Mouse (Mus musculus) forebrain, embryonic 16.5 days (tissue): ENCODE measurements around the gene Pomp. TPM values are rescaled to one million over a fixed set of nuclear protein-coding genes. Genes with fewer than 3 reads are reported as not detected.

Source experiments
- ATAC-seq: fragments of 200-750 bp; cut with Nextera tagmentation; 2 replicates; pipeline ENCODE4 v1.8.0; 2017; ENCODE audit warnings: mild to moderate bottlenecking, moderate library complexity
- H3K27ac ChIP-seq: fragments of 300-500 bp; sonication (generic); 2 replicates; pipeline ENCODE4 v1.5.1; 2014; ENCODE audit warnings: low read length, control low read depth
- H3K27me3 ChIP-seq: fragments of 300-500 bp; sonication (generic); replicated peaks from 2 replicates; pipeline ENCODE4 v1.6.1; 2014; ENCODE audit warnings: low read length; ENCODE audit not compliant: control insufficient read depth, insufficient read depth
- H3K36me3 ChIP-seq: fragments of 300-500 bp; sonication (generic); 2 replicates; pipeline ENCODE4 v1.6.1; 2014; ENCODE audit not compliant: control insufficient read depth, insufficient read depth
- H3K4me1 ChIP-seq: fragments of 300-500 bp; sonication (generic); replicated peaks from 2 replicates; pipeline ENCODE4 v1.6.1; 2014; ENCODE audit warnings: low read length; ENCODE audit not compliant: control insufficient read depth, insufficient read depth
- H3K4me2 ChIP-seq: fragments of 300-500 bp; sonication (generic); 2 replicates; pipeline ENCODE4 v1.6.1; 2014; ENCODE audit warnings: mild to moderate bottlenecking, low read length, control low read depth
- H3K4me3 ChIP-seq: fragments of 300-500 bp; sonication (generic); replicated peaks from 2 replicates; pipeline ENCODE4 v1.5.1; 2014; ENCODE audit warnings: mild to moderate bottlenecking, low read length, control low read depth
- H3K9ac ChIP-seq: fragments of 300-500 bp; sonication (generic); replicated peaks from 2 replicates; pipeline ENCODE4 v1.6.1; 2014; ENCODE audit warnings: low read depth, low read length, control low read depth
- H3K9me3 ChIP-seq: fragments of 300-500 bp; sonication (generic); 2 replicates; pipeline ENCODE4 v1.6.1; 2016; ENCODE audit warnings: low read length; ENCODE audit not compliant: control insufficient read depth
- WGBS: fragments of 180-500 bp; shearing (Covaris S2); extraction: QIAGEN DNeasy Blood & Tissue Kit; methylation state at CpG from one replicate; pipeline ENCODE4 v1.1.7; 2014; 5-methylcytosine and 5-hydroxymethylcytosine counted together
- polyA plus RNA-seq: library from polyadenylated mRNA; unstranded; fragments of >200 nt; fragmentation: Nextera tagmentation; extraction: Ambion mirVana; gene quantifications from 2 replicates; pipeline ENCODE4 v1.2.1, GENCODE M21; 2015

Gene Pomp
- polyA plus RNA-seq, 1 experiment from 2014 or later, result 491 TPM

DNA sequence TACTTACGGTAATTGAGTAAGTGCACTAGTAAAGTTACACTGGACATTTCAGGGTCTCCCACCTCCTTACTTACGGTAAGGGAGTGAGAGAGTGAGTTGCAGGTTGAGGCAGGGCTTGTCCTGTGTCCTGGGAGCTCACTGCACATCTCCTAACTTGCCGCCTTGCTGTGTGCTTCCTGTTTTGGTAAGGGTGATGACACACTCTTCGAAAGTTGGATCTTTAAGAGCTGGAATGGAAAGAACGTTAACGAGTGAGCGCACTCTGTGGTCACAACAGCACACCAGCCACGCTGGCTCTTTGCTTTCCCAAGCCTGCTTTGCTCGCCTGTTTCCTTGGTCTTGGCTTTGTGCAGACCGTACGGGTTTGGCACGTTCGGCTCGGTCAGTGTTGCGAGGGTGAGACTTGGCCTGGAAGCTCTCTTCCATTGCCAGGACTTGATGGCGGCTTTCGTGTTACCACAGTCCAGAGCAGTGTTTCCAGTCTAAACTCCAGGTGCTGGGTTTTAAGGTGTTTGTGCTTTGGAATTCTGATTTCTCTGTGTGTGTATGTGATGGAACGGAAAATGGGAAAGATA lies 14.3 kb downstream of the Pomp start:
- H3K4me3 ChIP-seq, result no peak overlapping the region
- no peaks in the 10 kb centered on the region for H3K27me3 ChIP-seq
- no peak overlapping the region for H3K4me2 ChIP-seq
- no peak overlapping the region for H3K27ac ChIP-seq
- peaks cover 41% of the 10 kb centered on the region for H3K36me3 ChIP-seq
- no peaks in the 10 kb centered on the region for H3K4me1 ChIP-seq
- H3K9ac ChIP-seq, result no peak overlapping the region
- ATAC-seq, result no peak
- H3K9me3 ChIP-seq, result no peaks in the 10 kb centered on the region
- 90% methylated on average over 18 of the region's 18 CpGs for WGBS

DNA sequence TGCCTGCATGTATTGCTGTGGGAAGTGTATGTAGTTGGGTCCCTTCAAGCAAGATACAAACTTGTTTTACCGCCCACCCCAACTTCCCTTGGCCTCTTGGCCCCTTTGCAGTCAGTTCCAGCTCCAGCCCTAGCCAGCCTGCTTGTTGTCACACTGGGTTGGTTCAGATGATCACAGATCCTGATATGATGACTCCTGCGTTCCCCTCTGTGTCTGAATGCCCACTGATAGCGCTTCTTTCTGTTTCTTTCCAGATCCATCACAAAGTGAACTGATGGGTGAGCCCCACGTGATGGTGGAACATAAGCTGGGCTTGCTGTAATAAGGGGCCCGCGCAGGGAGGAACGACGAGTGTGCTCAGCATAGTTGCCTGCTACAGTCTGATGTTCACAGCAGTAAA lies 14.9 kb downstream of the Pomp start:
- H3K4me3 ChIP-seq, result no peak overlapping the region
- no peaks in the 10 kb centered on the region for H3K27me3 ChIP-seq
- peaks cover 39% of the 10 kb centered on the region for H3K36me3 ChIP-seq
- H3K27ac ChIP-seq, result no peak overlapping the region
- H3K9ac ChIP-seq, result no peak overlapping the region
- no peak overlapping the region for H3K4me2 ChIP-seq
- no peaks in the 10 kb centered on the region for H3K9me3 ChIP-seq
- no peak for ATAC-seq
- 96% methylated on average over 8 of the region's 8 CpGs for WGBS
- H3K4me1 ChIP-seq, result no peaks in the 10 kb centered on the region

DNA sequence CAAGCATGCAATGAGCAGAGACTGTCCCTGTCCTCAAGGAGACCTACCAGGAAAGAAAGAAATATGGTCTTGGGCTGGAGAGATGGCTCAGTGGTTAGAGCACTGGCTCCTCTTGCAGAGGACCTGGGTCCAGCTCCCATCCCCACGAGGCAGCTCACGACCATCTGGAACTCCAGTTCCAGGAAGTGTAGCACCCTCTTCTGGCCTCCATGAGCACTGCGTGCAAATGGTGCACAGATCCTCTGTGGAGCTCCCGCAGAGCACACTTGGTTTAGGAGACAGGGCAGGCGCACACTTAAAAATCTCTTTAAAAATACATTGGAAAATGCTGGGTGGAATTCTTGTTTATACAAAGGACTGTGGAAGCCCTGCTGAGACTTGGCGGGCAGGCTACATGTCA lies 17.3 kb downstream of the Pomp start:
- H3K27ac ChIP-seq, result no peak overlapping the region
- no peaks in the 10 kb centered on the region for H3K4me1 ChIP-seq
- no peaks in the 10 kb centered on the region for H3K27me3 ChIP-seq
- no peak for ATAC-seq
- 89% methylated on average over 6 of the region's 6 CpGs for WGBS
- no peak overlapping the region for H3K4me3 ChIP-seq
- no peaks in the 10 kb centered on the region for H3K9me3 ChIP-seq
- no peak overlapping the region for H3K4me2 ChIP-seq
- H3K9ac ChIP-seq, result no peak overlapping the region
- peaks cover 32% of the 10 kb centered on the region for H3K36me3 ChIP-seq

- H3K9ac ChIP-seq, result no peak overlapping the region
- no peaks in the 10 kb centered on the region for H3K9me3 ChIP-seq
- no peak for ATAC-seq
- H3K27ac ChIP-seq, result no peak overlapping the region
- WGBS, result 95% methylated on average over 17 of the region's 17 CpGs
- H3K4me1 ChIP-seq, result no peaks in the 10 kb centered on the region
- H3K36me3 ChIP-seq, result peaks cover 27% of the 10 kb centered on the region
- no peak overlapping the region for H3K4me3 ChIP-seq
- no peaks in the 10 kb centered on the region for H3K27me3 ChIP-seq
- no peak overlapping the region for H3K4me2 ChIP-seq
Observed at GRCm38 (mm10) chr5:147879971-147880682, 19.9 kb downstream of the Pomp start.

DNA sequence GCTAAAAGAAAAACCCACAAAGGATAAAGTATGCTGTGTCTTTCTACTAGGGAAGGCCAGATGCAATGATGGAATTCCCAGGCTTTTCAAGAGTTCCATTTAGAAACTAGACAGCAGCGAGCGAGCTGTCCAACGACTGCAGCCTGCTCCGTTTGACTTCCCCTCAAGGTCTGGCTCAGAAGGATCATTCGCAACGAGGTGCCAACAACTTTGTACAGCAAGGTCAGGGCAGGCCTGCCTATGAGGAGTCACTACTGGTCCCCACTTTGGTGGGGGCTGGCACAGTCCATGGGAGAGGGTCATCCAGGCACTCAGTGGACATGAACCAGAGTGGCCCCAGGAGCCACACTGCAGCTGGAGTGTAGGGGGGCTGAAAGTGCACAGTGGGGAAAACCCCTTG lies 23.3 kb downstream of the Pomp start:
- ATAC-seq, result no peak
- H3K9me3 ChIP-seq, result no peaks in the 10 kb centered on the region
- H3K4me3 ChIP-seq, result no peak overlapping the region
- H3K27ac ChIP-seq, result no peak overlapping the region
- H3K4me1 ChIP-seq, result no peaks in the 10 kb centered on the region
- no peak overlapping the region for H3K4me2 ChIP-seq
- H3K9ac ChIP-seq, result no peak overlapping the region
- H3K36me3 ChIP-seq, result peaks cover 6% of the 10 kb centered on the region
- 91% methylated on average over 6 of the region's 6 CpGs for WGBS
- no peaks in the 10 kb centered on the region for H3K27me3 ChIP-seq

GRCm38 (mm10) chr5:147888313-147889297 lies 28.3 kb downstream of the Pomp start:
- H3K27me3 ChIP-seq, result peaks cover 3% of the 10 kb centered on the region; the same call in 1 of the 2 replicates
- no peak overlapping the region for H3K9ac ChIP-seq
- WGBS, result 94% methylated on average over 10 of the region's 12 CpGs
- ATAC-seq, result no peak
- H3K4me3 ChIP-seq, result no peak overlapping the region
- no peak overlapping the region for H3K27ac ChIP-seq
- H3K36me3 ChIP-seq, result no peaks in the 10 kb centered on the region
- no peaks in the 10 kb centered on the region for H3K4me1 ChIP-seq
- H3K4me2 ChIP-seq, result no peak overlapping the region
- no peaks in the 10 kb centered on the region for H3K9me3 ChIP-seq

GRCm38 (mm10) chr5:147892735-147893134 lies 32.5 kb downstream of the Pomp start:
- no peak for ATAC-seq
- Histone ChIP-seq H3K36me3 (no peaks in the 10 kb centered on the region), H3K9ac (no peak overlapping the region), H3K27ac (no peak overlapping the region), H3K4me2 (no peak overlapping the region), H3K27me3 (peaks cover 3% of the 10 kb centered on the region; the same call in 1 of the 2 replicates), H3K4me3 (no peak overlapping the region), H3K4me1 (peaks cover 6% of the 10 kb centered on the region; the same call in 1 of the 2 replicates), H3K9me3 (no peaks in the 10 kb centered on the region)
- WGBS, result 27% methylated on average over 6 of the region's 6 CpGs

DNA sequence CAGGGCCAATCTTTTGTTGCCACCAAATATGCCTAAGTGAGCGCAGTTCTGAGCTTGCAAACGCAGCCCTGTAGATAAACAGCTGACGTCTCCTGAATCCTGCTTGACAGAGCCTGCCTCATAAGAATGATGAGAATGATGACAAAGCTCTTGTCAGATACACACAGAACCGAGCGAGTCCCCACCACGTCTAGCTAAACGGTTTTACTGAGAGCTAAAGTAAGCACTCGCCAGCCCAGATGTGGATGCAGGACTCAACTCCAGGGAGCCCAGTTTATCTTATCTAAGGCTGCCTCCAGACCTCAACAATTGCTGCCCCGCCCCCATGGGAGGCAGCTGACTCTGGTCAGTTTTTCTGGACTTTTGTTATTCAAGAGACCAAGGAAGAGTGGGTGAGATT lies 32.9 kb downstream of the Pomp start:
- Histone ChIP-seq H3K4me1 (peaks cover 6% of the 10 kb centered on the region; the same call in 1 of the 2 replicates), H3K4me2 (no peak overlapping the region), H3K9ac (no peak overlapping the region), H3K4me3 (no peak overlapping the region), H3K9me3 (no peaks in the 10 kb centered on the region), H3K27me3 (peaks cover 3% of the 10 kb centered on the region; the same call in 1 of the 2 replicates), H3K27ac (no peak overlapping the region), H3K36me3 (no peaks in the 10 kb centered on the region)
- WGBS, result 18% methylated on average over 9 of the region's 9 CpGs
- no peak for ATAC-seq
